Mouse (Mus musculus) liver, embryonic 14.5 days (tissue): ENCODE results near the gene Chchd3.

ENCODE experiments used
- CTCF ChIP-seq: IDR thresholded peaks from 2 replicates; pipeline ENCODE4 v1.5.1; 2016; ENCODE audit warnings: antibody characterized with exemption, low read depth, control low read depth
- EP300 ChIP-seq: IDR thresholded peaks from 2 replicates; pipeline ENCODE4 v1.6.1; 2016; ENCODE audit warnings: antibody characterized with exemption, low read depth

- TF ChIP-seq CTCF (no peak), EP300 (no peak)
These were observed 214.6 kb downstream of the Chchd3 start for GRCm38 (mm10) chr6:32845463-32845862.
